Mouse (Mus musculus): Measurements from ENCODE around the gene Zbtb7a. TPM values are rescaled to one million over a fixed set of nuclear protein-coding genes. Genes with fewer than 3 reads are reported as not detected.

The Zbtb7a gene
- polyA plus RNA-seq, 1 experiment from 2014 or later: 19.5 TPM

DNA sequence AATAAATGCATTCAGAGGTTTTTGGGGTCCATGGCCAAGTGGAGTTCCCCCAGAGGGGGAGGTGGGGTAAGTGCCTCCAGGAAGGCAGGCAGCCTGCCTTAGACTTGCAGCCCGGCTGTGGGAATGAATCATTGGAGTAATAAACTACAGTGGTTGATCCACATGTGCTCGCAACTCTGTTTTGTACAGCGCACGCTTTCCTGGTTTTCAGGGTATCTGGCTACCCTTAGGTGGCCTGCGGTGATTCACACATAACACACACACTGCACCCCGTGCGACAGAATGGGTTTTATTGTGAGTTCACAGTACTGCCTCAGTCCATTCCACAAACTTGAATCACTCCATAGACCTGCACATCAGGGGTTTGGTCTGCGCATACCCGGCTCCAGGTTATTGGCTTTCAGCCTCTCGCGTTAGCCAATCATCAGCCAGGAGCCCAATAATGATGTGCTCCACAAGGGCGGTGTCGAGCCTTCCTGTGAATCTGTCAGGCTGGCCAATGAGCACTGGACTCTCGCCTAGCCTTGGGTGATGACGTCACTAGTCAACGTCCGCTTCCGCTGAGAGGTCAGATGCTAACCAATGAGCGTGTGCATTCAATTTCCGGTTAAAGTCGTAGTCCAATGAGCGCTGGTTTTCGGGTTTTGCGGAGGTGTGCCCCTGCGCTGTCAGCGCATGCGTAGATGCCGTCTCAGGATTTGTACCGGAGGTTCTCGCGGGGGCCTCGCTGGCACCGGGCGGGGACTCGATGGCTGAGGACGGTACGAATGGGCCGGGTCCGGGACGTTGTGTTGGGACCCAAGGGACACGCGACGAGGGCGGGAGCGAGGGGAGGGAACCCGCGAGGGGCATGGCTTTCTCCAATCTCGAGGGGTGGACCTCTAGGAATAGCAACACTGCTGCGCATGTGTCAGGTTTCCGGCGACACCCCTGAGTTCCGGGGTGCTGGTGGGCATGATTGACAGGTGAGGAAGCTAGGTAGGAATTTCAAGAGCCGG lies 47.6 kb downstream of the Zbtb7a start, which contains the start of gene Dapk3:
Gene Dapk3, plus strand, starts transcription at position 670 of the 998 bp plus-strand sequence.
- Histone ChIP-seq H3K4me2 (peak within 1 kb of the TSS; percentile 82), H3K27me3 (replicated peaks) (no peaks in the 10 kb centered on the region), H3K9me3 (no peaks in the 10 kb centered on the region), H3K27ac (replicated peaks) (peak within 1 kb of the TSS; percentile 94), H3K36me3 (peaks cover 84% of the 10 kb centered on the region), H3K4me1 (peaks cover 70% of the 10 kb centered on the region), H3K9ac (peak within 1 kb of the TSS; percentile 89), H3K4me3 (peak within 1 kb of the TSS; percentile 80)
- peak; percentile 86 for ATAC-seq (ENCODE audit: extremely low read depth, insufficient number of reproducible peaks, low FRiP score, low TSS enrichment)
- 5% methylated on average over 53 of the region's 53 CpGs for WGBS

DNA sequence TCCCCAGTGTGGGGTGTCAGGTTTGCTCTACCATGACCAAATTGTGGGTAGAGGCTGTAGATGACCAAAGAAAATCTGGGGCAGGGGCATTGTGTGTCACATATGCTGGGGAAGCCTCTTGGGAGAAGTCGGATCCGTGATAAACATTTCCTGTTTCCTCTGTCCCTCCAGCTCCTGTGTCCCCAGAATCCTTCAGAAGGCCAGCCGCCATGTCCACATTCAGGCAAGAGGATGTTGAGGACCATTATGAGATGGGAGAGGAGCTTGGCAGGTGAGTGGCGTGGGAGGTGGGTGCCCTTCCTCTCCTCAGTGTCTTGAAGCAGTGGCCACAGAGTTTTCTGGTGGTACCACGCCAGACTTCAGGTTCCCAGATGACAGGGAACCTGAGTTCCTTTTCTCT lies 48.8 kb downstream of the Zbtb7a start, which contains the start of gene 4930442H23Rik:
Gene 4930442H23Rik, minus strand, starts transcription at position 45 of the 400 bp plus-strand sequence.
- Histone ChIP-seq H3K4me2 (peak within 1 kb of the TSS; percentile 82), H3K27ac (replicated peaks) (peak within 1 kb of the TSS; percentile 94), H3K36me3 (peaks cover 83% of the 10 kb centered on the region), H3K4me1 (peaks cover 58% of the 10 kb centered on the region), H3K9ac (peak within 1 kb of the TSS; percentile 89), H3K9me3 (no peaks in the 10 kb centered on the region), H3K27me3 (replicated peaks) (no peaks in the 10 kb centered on the region), H3K4me3 (peak within 1 kb of the TSS; percentile 80)
- ATAC-seq (ENCODE audit: extremely low read depth, insufficient number of reproducible peaks, low FRiP score, low TSS enrichment): no peak
- 69% methylated on average over 5 of the region's 5 CpGs for WGBS

DNA sequence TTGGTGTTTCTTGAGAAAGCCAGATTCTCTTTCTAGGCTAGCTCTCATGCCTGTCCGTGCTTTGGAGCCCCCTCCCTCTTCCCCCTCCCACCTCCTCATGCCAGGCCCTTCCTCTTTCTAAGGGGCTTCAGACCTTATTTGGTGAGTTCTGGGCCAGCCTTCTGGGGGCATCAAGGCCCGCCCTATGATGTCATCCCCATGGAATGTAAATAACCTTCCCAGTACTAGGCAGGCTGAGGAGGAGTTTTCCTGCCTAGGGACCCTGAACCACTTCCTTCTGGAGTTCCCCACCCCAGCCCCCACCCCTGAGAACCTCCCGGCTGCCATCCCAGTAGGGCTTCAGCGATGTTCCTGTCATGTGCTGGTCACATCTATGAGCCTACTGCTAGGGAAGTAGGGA lies 49.7 kb downstream of the Zbtb7a start:
- peak overlapping the region; percentile 6; the same call in 1 of the 2 replicates for H3K4me3 ChIP-seq
- no peaks in the 10 kb centered on the region for H3K9me3 ChIP-seq
- H3K27me3 ChIP-seq (replicated peaks): no peaks in the 10 kb centered on the region
- 13% methylated on average over 4 of the region's 4 CpGs for WGBS
- peaks cover 79% of the 10 kb centered on the region for H3K36me3 ChIP-seq
- peaks cover 49% of the 10 kb centered on the region for H3K4me1 ChIP-seq
- ATAC-seq (ENCODE audit: extremely low read depth, insufficient number of reproducible peaks, low FRiP score, low TSS enrichment): no peak
- peak overlapping the region; percentile 82 for H3K4me2 ChIP-seq
- peak overlapping the region; percentile 94 for H3K27ac ChIP-seq (replicated peaks)
- peak overlapping the region; percentile 89 for H3K9ac ChIP-seq

DNA sequence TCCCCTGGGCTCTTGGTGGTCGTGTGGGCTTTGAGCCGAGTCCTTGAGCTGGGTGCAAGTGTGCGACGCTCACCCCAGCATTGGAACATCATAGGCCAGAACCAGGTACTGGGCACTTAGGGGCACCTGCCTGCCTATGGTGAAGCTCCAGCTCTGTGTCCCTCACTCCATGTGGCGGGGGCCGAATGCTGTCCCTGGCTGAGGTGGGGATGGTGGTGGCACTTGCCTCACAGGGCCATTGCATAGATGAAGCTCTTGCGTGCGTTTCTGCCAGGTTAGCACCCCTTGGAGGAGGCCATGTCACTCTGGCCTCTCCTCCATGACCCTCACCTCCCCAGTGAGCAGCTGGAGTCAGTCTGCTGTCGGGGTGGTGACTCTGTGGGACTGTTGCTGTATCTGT lies 52.1 kb downstream of the Zbtb7a start:
- ATAC-seq (ENCODE audit: extremely low read depth, insufficient number of reproducible peaks, low FRiP score, low TSS enrichment): no peak
- Histone ChIP-seq H3K4me1 (peaks cover 46% of the 10 kb centered on the region), H3K36me3 (peaks cover 76% of the 10 kb centered on the region), H3K27ac (replicated peaks) (no peak overlapping the region), H3K27me3 (replicated peaks) (no peaks in the 10 kb centered on the region), H3K9me3 (no peaks in the 10 kb centered on the region), H3K4me3 (no peak overlapping the region), H3K9ac (peak overlapping the region; percentile 44; the same call in 1 of the 2 replicates), H3K4me2 (no peak overlapping the region)
- WGBS: 94% methylated on average over 9 of the region's 9 CpGs

GRCm38 (mm10) chr10:81189821-81190220 lies 54.8 kb downstream of the Zbtb7a start:
- ATAC-seq (ENCODE audit: extremely low read depth, insufficient number of reproducible peaks, low FRiP score, low TSS enrichment): no peak
- 77% methylated on average over 26 of the region's 26 CpGs for WGBS
- H3K36me3 ChIP-seq: peaks cover 61% of the 10 kb centered on the region

DNA sequence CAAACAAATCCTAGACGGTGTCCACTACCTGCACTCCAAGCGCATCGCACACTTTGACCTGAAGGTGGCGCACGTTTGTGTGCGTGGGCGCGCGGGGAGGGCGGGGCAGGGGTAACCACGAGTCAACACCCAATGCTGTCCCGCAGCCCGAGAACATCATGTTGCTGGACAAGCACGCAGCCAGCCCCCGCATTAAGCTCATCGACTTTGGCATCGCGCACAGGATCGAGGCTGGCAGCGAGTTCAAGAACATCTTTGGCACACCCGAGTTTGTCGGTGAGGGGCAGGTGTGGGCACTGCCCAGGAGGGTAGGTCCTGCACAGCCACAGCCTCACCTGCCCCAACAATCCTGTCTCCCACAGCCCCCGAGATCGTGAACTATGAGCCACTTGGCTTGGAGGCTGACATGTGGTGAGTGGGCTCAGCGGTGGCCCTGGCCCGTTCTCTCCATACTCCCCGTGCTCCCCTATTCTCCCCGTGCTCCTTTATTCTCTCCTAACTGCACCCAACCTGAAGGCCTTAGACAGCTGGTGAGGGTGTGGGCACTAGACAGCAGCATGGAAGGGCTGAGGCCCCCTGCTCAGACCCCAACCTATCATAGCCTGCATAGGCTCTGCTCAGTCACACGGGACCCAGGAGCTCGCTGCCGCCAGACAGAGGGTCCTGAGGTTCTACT lies 55.4 kb downstream of the Zbtb7a start:
- H3K4me2 ChIP-seq: no peak overlapping the region
- H3K4me1 ChIP-seq: peaks cover 38% of the 10 kb centered on the region
- H3K36me3 ChIP-seq: peaks cover 56% of the 10 kb centered on the region
- H3K4me3 ChIP-seq: no peak overlapping the region
- H3K27me3 ChIP-seq (replicated peaks): peaks cover 17% of the 10 kb centered on the region
- peak overlapping the region; percentile 47; the same call in 1 of the 2 replicates for H3K9ac ChIP-seq
- WGBS: 71% methylated on average over 31 of the region's 31 CpGs
- H3K9me3 ChIP-seq: no peaks in the 10 kb centered on the region
- peak overlapping the region; percentile 99; the same call in 1 of the 2 replicates for H3K27ac ChIP-seq (replicated peaks)
- ATAC-seq (ENCODE audit: extremely low read depth, insufficient number of reproducible peaks, low FRiP score, low TSS enrichment): no peak

More at GRCm38 (mm10) chr10:81189821-81190220, 54.8 kb downstream of the Zbtb7a start:
- no peak overlapping the region for H3K27ac ChIP-seq (replicated peaks)
- no peaks in the 10 kb centered on the region for H3K9me3 ChIP-seq
- peaks cover 43% of the 10 kb centered on the region for H3K4me1 ChIP-seq
- H3K4me3 ChIP-seq: no peak overlapping the region
- no peak overlapping the region for H3K4me2 ChIP-seq
- peaks cover 11% of the 10 kb centered on the region for H3K27me3 ChIP-seq (replicated peaks)
- no peak overlapping the region for H3K9ac ChIP-seq

- Histone ChIP-seq H3K4me1 (peaks cover 34% of the 10 kb centered on the region), H3K9ac (peak overlapping the region; percentile 47), H3K9me3 (no peaks in the 10 kb centered on the region), H3K36me3 (peaks cover 51% of the 10 kb centered on the region), H3K27ac (replicated peaks) (peak overlapping the region; percentile 99), H3K4me2 (no peak overlapping the region), H3K27me3 (replicated peaks) (peaks cover 22% of the 10 kb centered on the region), H3K4me3 (no peak overlapping the region)
- 47% methylated on average over 6 of the region's 6 CpGs for WGBS
- no peak for ATAC-seq (ENCODE audit: extremely low read depth, insufficient number of reproducible peaks, low FRiP score, low TSS enrichment)
Observed at GRCm38 (mm10) chr10:81190912-81191321, 55.9 kb downstream of the Zbtb7a start.

GRCm38 (mm10) chr10:81191342-81191982 lies 56.4 kb downstream of the Zbtb7a start:
- Histone ChIP-seq H3K27ac (replicated peaks) (peak overlapping the region; percentile 99), H3K9ac (peak overlapping the region; percentile 92), H3K4me3 (peak overlapping the region; percentile 65), H3K27me3 (replicated peaks) (peaks cover 28% of the 10 kb centered on the region), H3K36me3 (peaks cover 48% of the 10 kb centered on the region), H3K4me1 (peaks cover 36% of the 10 kb centered on the region), H3K9me3 (no peaks in the 10 kb centered on the region), H3K4me2 (peak overlapping the region; percentile 92)
- ATAC-seq (ENCODE audit: extremely low read depth, insufficient number of reproducible peaks, low FRiP score, low TSS enrichment): no peak
- WGBS: 71% methylated on average over 18 of the region's 18 CpGs

- H3K36me3 ChIP-seq: peaks cover 39% of the 10 kb centered on the region
- peak; percentile 71 for ATAC-seq (ENCODE audit: extremely low read depth, insufficient number of reproducible peaks, low FRiP score, low TSS enrichment)
Observed at GRCm38 (mm10) chr10:81192270-81192967, 57.4 kb downstream of the Zbtb7a start.

DNA sequence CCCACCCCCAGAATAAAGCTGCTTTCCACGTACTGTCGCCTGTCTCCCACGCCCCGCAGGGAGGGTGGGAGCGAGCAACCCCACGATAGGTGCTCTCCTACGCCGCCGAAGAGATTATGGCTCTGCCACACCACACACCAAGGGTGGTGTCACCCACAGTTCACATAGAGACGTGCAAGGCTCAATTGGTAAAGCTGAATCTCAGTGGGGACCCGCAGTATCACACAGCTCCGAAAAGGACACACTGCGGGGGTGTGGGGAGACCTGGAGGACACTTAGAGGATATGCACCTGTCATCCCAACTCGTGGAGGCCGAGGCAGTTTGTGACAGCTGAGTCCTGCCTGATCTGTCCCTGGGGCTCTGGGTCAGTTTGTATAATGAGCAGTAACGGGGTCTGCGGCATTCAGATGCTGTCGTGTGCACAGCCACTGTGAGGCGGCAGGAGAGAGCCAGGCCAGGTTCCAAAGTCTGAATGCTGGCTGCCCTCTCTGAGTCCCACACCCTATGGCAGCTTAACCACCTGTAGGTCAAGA lies 58.0 kb downstream of the Zbtb7a start:
- WGBS: 6% methylated on average over 19 of the region's 19 CpGs
- peaks cover 49% of the 10 kb centered on the region for H3K4me1 ChIP-seq
- H3K4me3 ChIP-seq: peak overlapping the region; percentile 65
- peaks cover 39% of the 10 kb centered on the region for H3K27me3 ChIP-seq (replicated peaks)
- peak overlapping the region; percentile 92 for H3K9ac ChIP-seq
- H3K4me2 ChIP-seq: peak overlapping the region; percentile 92
- H3K27ac ChIP-seq (replicated peaks): peak overlapping the region; percentile 99
- peaks cover 33% of the 10 kb centered on the region for H3K36me3 ChIP-seq
- no peaks in the 10 kb centered on the region for H3K9me3 ChIP-seq
- ATAC-seq (ENCODE audit: extremely low read depth, insufficient number of reproducible peaks, low FRiP score, low TSS enrichment): 0 out of 2 replicates have a peak, but pooled peaks have one; percentile 19

More at GRCm38 (mm10) chr10:81192270-81192967, 57.4 kb downstream of the Zbtb7a start:
- H3K27ac ChIP-seq (replicated peaks): peak overlapping the region; percentile 99
- peaks cover 45% of the 10 kb centered on the region for H3K4me1 ChIP-seq
- H3K9ac ChIP-seq: peak overlapping the region; percentile 92
- H3K27me3 ChIP-seq (replicated peaks): peaks cover 37% of the 10 kb centered on the region
- H3K9me3 ChIP-seq: no peaks in the 10 kb centered on the region
- under 1% methylated on average over 76 of the region's 93 CpGs for WGBS
- H3K4me2 ChIP-seq: peak overlapping the region; percentile 92
- H3K4me3 ChIP-seq: peak overlapping the region; percentile 65

All from heart, embryonic 13.5 days (tissue).